Mouse (Mus musculus) liver, embryonic 14.5 days (tissue): ENCODE data around the gene Sstr3.

ENCODE experiments used
- CTCF ChIP-seq: IDR thresholded peaks from 2 replicates; pipeline ENCODE4 v1.5.1; 2016; ENCODE audit warnings: antibody characterized with exemption, low read depth, control low read depth
- EP300 ChIP-seq: IDR thresholded peaks from 2 replicates; pipeline ENCODE4 v1.6.1; 2016; ENCODE audit warnings: antibody characterized with exemption, low read depth

DNA sequence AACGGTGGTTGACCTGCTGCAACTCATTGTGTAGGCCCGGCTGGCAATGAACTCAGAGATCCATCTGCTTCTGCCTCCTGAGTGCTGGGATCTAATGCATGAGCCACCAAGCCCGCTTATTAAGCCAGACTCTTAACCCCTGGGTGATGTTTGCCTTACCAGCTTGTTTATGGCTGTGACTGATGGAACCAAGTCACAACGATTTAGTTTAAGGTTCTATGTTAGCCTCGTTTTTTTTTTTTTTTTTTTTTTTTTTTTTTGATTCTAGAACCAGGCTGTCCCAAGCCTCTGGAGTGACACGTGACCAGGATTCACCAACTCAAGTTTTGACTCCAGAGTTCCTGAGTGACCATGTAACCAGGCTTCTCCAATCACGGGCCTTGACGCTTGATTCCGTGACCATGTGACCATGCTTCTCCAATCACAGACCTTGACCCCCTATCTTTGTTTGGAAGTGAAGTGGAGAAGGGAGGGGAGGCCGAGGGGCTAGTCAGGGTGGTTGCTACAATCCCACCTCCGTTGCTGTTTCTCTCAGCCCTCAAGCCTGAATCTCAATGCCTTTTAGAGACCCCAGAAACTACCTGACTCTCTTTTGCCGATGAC, 35.1 kb downstream of the Sstr3 start:
- no peak for TF ChIP-seq CTCF
- TF ChIP-seq EP300, result no peak
